Mouse (Mus musculus) limb, embryonic 11.5 days (tissue): ENCODE data around the gene Ppp2r5b. TPM values are rescaled to one million over a fixed set of nuclear protein-coding genes. Genes with fewer than 3 reads are reported as not detected.

Source experiments
- microRNA counts: library from miRNA; unstranded; fragments of <30 nt; microRNA quantifications from one replicate; lab custom pipeline; 2016
- microRNA-seq: library from miRNA; unstranded; fragments of <30 nt; microRNA quantifications from one replicate; pipeline ENCODE4, GENCODE M21; 2016
- polyA plus RNA-seq: library from polyadenylated mRNA; unstranded; fragments of >200 nt; fragmentation: Nextera tagmentation; extraction: Ambion mirVana; gene quantifications from 2 replicates; pipeline ENCODE4 v1.2.1, GENCODE M21; 2014

The Ppp2r5b gene
- polyA plus RNA-seq, 1 experiment from 2014 or later, result 18.6 TPM

MicroRNAs within 50 kb of the gene (microRNA counts, 519-probe panel; counts per million panel counts)
- 2,534 counts per million, percentile 23 among the panel's probes with 10 or more counts for microRNA mmu-miR-192 (lab: Ali Mortazavi, UCI)

Small RNA genes within 50 kb of the gene (microRNA-seq; reads per million reads assigned to microRNA genes)
- 70.8 reads per million, percentile 44 among the genes with 10 or more reads in this experiment for gene Mir192
- gene Mir194-2, result 68.7 reads per million, percentile 43 among the genes with 10 or more reads in this experiment

Other genes with a start within 250 kb of the Ppp2r5b start
- gene Slc22a20, start 249.7 kb downstream of the Ppp2r5b start, polyA plus RNA-seq, result not detected in 2 replicates
- 3.6 and 4.5 TPM in 2 replicates for gene Capn1, start 220.0 kb downstream of the Ppp2r5b start, polyA plus RNA-seq
- 30.3 and 32.2 TPM in 2 replicates for gene Syvn1, start 189.3 kb downstream of the Ppp2r5b start, polyA plus RNA-seq
- 95.3 and 98.6 TPM in 2 replicates for gene Mrpl49, start 178.1 kb downstream of the Ppp2r5b start, polyA plus RNA-seq
- 894 and 914 TPM in 2 replicates for gene Fau, start 178.0 kb downstream of the Ppp2r5b start, polyA plus RNA-seq
- 37.8 and 40.3 TPM in 2 replicates for gene Znhit2, start 174.7 kb downstream of the Ppp2r5b start, polyA plus RNA-seq
- 21.6 and 25.2 TPM in 2 replicates for gene Tm7sf2, start 167.5 kb downstream of the Ppp2r5b start, polyA plus RNA-seq
- 50.7 and 52.1 TPM in 2 replicates for gene Vps51, start 158.6 kb downstream of the Ppp2r5b start, polyA plus RNA-seq
- gene Tmem262, start 155.8 kb downstream of the Ppp2r5b start, polyA plus RNA-seq, result not detected in 2 replicates
- gene Gm28374, start 153.6 kb downstream of the Ppp2r5b start, polyA plus RNA-seq, result 2.1 and 2.9 TPM in 2 replicates
- gene Zfpl1, start 150.9 kb downstream of the Ppp2r5b start, polyA plus RNA-seq, result 73.5 and 82.1 TPM in 2 replicates
- gene Cdca5, start 150.9 kb downstream of the Ppp2r5b start, polyA plus RNA-seq, result 60.5 and 63.8 TPM in 2 replicates
- gene AC131692.1, start 141.5 kb downstream of the Ppp2r5b start, polyA plus RNA-seq, result 0.70 TPM in 1 of 2 replicates, not detected in the other
- 0.47 and 0.87 TPM in 2 replicates for gene Naaladl1, start 130.1 kb downstream of the Ppp2r5b start, polyA plus RNA-seq
- gene Sac3d1, start 117.2 kb downstream of the Ppp2r5b start, polyA plus RNA-seq, result 65.4 and 65.8 TPM in 2 replicates
- 27.1 and 27.7 TPM in 2 replicates for gene Snx15, start 107.6 kb downstream of the Ppp2r5b start, polyA plus RNA-seq
- not detected in 2 replicates for gene Batf2, start 94.9 kb downstream of the Ppp2r5b start, polyA plus RNA-seq
- 66.8 and 68.0 TPM in 2 replicates for gene Arl2, start 94.3 kb downstream of the Ppp2r5b start, polyA plus RNA-seq
- gene Majin, start 51.5 kb downstream of the Ppp2r5b start, polyA plus RNA-seq, result not detected in 2 replicates
- 2.0 and 2.4 TPM in 2 replicates for gene Gpha2, start 9.5 kb downstream of the Ppp2r5b start, polyA plus RNA-seq
- gene Atg2a, start 5.8 kb upstream of the Ppp2r5b start, polyA plus RNA-seq, result 8.9 and 10.5 TPM in 2 replicates
- gene Ehd1, start 40.9 kb upstream of the Ppp2r5b start, polyA plus RNA-seq, result 56.1 and 59.3 TPM in 2 replicates
- gene Cdc42bpg, start 70.6 kb upstream of the Ppp2r5b start, polyA plus RNA-seq, result 0.54 and 0.69 TPM in 2 replicates
- 65.3 and 66.7 TPM in 2 replicates for gene Men1, start 99.1 kb upstream of the Ppp2r5b start, polyA plus RNA-seq
- 6.8 and 7.3 TPM in 2 replicates for gene Map4k2, start 105.3 kb upstream of the Ppp2r5b start, polyA plus RNA-seq
- 209 and 228 TPM in 2 replicates for gene Sf1, start 127.8 kb upstream of the Ppp2r5b start, polyA plus RNA-seq
- 1.8 and 2.0 TPM in 2 replicates for gene Pygm, start 148.5 kb upstream of the Ppp2r5b start, polyA plus RNA-seq
- gene Rasgrp2, start 163.5 kb upstream of the Ppp2r5b start, polyA plus RNA-seq, result 12.8 and 15.0 TPM in 2 replicates
- 0.48 and 1.1 TPM in 2 replicates for gene Nrxn2, start 182.9 kb upstream of the Ppp2r5b start, polyA plus RNA-seq